ENCODE assay signal across 20 mouse cellular contexts in the genomic region with DNA sequence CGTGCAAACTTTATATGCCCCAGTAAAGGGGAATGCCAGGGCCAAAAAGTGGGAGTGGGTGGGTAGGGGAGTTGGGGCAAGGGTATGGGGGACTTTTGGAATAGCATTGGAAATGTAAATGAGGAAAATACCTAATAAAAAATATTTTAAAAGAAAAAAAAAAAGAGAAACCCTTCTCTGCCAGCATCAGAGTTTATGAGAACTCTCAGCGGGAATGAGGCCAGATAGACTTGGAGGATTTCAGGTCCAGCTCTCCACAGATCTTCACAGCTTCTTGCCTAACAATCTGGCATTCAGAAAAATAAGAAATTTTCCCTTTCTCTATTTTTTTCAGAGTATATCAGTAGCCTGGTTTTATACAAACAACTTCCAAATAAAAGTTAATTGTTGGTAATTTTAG. TPM values are rescaled to one million over a fixed set of nuclear protein-coding genes. Genes with fewer than 3 reads are reported as not detected.
"Had no signal": no experiment of that assay in that cellular context is flagged by ENCODE, and none has a peak within 500 bp of the region (broad histone marks: within the 10 kb centered on the region; RNA-seq: fewer than 3 reads in every experiment).

No protein-coding gene starts in this region.

- H3K9ac ChIP-seq: liver, embryonic 15.5 days; liver, postnatal 0 days; lung, embryonic 14.5 days; midbrain, embryonic 13.5 days; midbrain, embryonic 15.5 days; neural tube, embryonic 12.5 days had no signal

- H3K27me3 ChIP-seq: liver, embryonic 15.5 days; megakaryocyte, embryonic 14.5 days; midbrain, embryonic 13.5 days; midbrain, embryonic 15.5 days; neural tube, embryonic 12.5 days had no signal

- H3K4me3 ChIP-seq: liver, embryonic 15.5 days; megakaryocyte, embryonic 14.5 days; midbrain, embryonic 13.5 days; midbrain, embryonic 15.5 days; neural tube, embryonic 12.5 days had no signal

- H3K4me2 ChIP-seq: liver, embryonic 15.5 days; lung, embryonic 14.5 days; midbrain, embryonic 11.5 days; midbrain, embryonic 13.5 days; midbrain, embryonic 15.5 days; neural tube, embryonic 12.5 days had no signal

- DNase-seq: liver, postnatal 0 days; lung, embryonic 14.5 days; lung, postnatal 14 days; right cerebral cortex, postnatal 25 days; right cerebral cortex, postnatal 4 days; spleen, adult 18-20 months; thymus, adult 18-20 months; thymus, postnatal 14 days; thymus, postnatal 36 days had no signal

- H3K27ac ChIP-seq: liver, embryonic 15.5 days; macrophage; midbrain, embryonic 13.5 days; midbrain, embryonic 15.5 days; neural tube, embryonic 12.5 days had no signal

- ATAC-seq: liver, postnatal 0 days; midbrain, embryonic 13.5 days; midbrain, embryonic 15.5 days had no signal

- H3K4me1 ChIP-seq: liver, embryonic 15.5 days; midbrain, embryonic 13.5 days; midbrain, embryonic 15.5 days; neural tube, embryonic 12.5 days had no signal

- H3K9me3 ChIP-seq: liver, embryonic 15.5 days; megakaryocyte, embryonic 14.5 days; midbrain, embryonic 13.5 days; midbrain, embryonic 15.5 days; neural tube, embryonic 12.5 days had no signal

RNA-seq across cellular contexts. Expression of gene Coro6, which starts 25.2 kb away (rescaled TPM):
- total RNA-seq: megakaryocyte progenitor cell, adult 5-6 weeks had no signal
- polyA plus RNA-seq: macrophage; midbrain, embryonic 11.5 days; midbrain, embryonic 13.5 days; thymus, postnatal 0 days had no signal

RNA-seq across cellular contexts. Expression of gene Ankrd13b, which starts 52.5 kb away (rescaled TPM):
- total RNA-seq: monocyte, adult 5-6 weeks; neutrophil, adult 5-6 weeks had no signal
